Comparison of ENCODE assay signal across 13 mouse cellular contexts in the genomic region with DNA sequence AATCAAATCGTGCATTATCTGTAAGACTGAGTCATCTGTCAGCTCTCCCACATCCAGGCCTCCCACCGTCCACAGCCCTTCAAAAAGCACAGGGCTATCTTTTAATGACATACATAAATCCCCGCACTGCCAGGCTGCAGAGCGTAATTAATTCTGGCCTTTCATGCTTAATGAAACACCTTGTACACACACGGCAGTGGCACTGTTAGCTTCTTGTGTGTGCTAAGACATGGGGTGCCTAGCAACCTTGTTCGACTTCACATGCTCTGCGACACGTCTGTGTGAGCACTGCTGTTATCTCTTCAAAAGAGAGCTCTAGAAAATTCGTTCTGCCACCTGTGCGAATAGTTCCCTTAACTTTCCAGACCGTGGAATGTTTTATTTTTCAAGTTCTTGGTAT.
DNase-seq lines count a peak whose midpoint lies in the region; ATAC-seq and TF ChIP-seq lines count a peak whose summit lies in the region.
"Had no signal": no experiment of that assay in that cellular context is flagged by ENCODE, and none has a peak within 500 bp of the region (broad histone marks: within the 10 kb centered on the region; RNA-seq: fewer than 3 reads in every experiment).

No protein-coding gene starts in this region.

- peak overlapping the region; percentile 93 for H3K27ac ChIP-seq in heart, adult 2 months
- H3K27ac ChIP-seq in midbrain, embryonic 13.5 days: 0 out of 2 replicates have a peak overlapping the region, but pooled peaks have one; percentile 30
- no peak overlapping the region for H3K27ac ChIP-seq in midbrain, embryonic 11.5 days (ENCODE audit: low read depth, low read length)
- H3K27ac ChIP-seq in limb, embryonic 11.5 days (replicated peaks; ENCODE audit: low read depth, low read length): no peak overlapping the region
- H3K27ac ChIP-seq: embryonic facial prominence, embryonic 12.5 days had no signal

- H3K27me3 ChIP-seq in heart, adult 2 months (ENCODE audit: control insufficient read depth, insufficient read depth, low read length): no peaks in the 10 kb centered on the region
- no peaks in the 10 kb centered on the region for H3K27me3 ChIP-seq in midbrain, embryonic 13.5 days
- H3K27me3 ChIP-seq in midbrain, embryonic 11.5 days (ENCODE audit: control insufficient read depth, insufficient read depth, low read length): no peaks in the 10 kb centered on the region; the same call in 1 of the 2 replicates
- no peaks in the 10 kb centered on the region for H3K27me3 ChIP-seq in limb, embryonic 11.5 days (ENCODE audit: control insufficient read depth, insufficient read depth, low read length)
- H3K27me3 ChIP-seq: embryonic facial prominence, embryonic 12.5 days; Patski had no signal

- H3K4me3 ChIP-seq in heart, adult 2 months: peak overlapping the region; percentile 74
- no peak overlapping the region for H3K4me3 ChIP-seq in midbrain, embryonic 13.5 days (replicated peaks)
- H3K4me3 ChIP-seq in midbrain, embryonic 11.5 days (ENCODE audit: low read depth, low read length): no peak overlapping the region
- H3K4me3 ChIP-seq in limb, embryonic 11.5 days (ENCODE audit: low read depth, low read length): no peak overlapping the region
- H3K4me3 ChIP-seq: embryonic facial prominence, embryonic 12.5 days had no signal

- intact Hi-C loops in heart, adult 2 months (cut with DNase I): loop anchor here (5.0 to 10.0 kb wide), 3 partner anchors 53 to 300 kb away; no protein-coding TSS in a partner anchor

- H3K4me1 ChIP-seq in heart, adult 2 months (ENCODE audit: control insufficient read depth, insufficient read depth, low read length): peaks cover 1% of the 10 kb centered on the region; the same call in 1 of the 2 replicates
- H3K4me1 ChIP-seq in midbrain, embryonic 13.5 days (replicated peaks): peaks cover 27% of the 10 kb centered on the region
- H3K4me1 ChIP-seq in midbrain, embryonic 11.5 days (ENCODE audit: control insufficient read depth, insufficient read depth, low read length): peaks cover 8% of the 10 kb centered on the region
- no peaks in the 10 kb centered on the region for H3K4me1 ChIP-seq in limb, embryonic 11.5 days (ENCODE audit: control insufficient read depth, insufficient read depth, low read length)
- H3K4me1 ChIP-seq: embryonic facial prominence, embryonic 12.5 days had no signal

- H3K79me2 ChIP-seq in heart, adult 2 months (replicated peaks; ENCODE audit: control insufficient read depth, insufficient read depth, low read length): no peaks in the 10 kb centered on the region

- H3K9ac ChIP-seq in heart, adult 2 months (ENCODE audit: low read depth, low read length): 0 out of 2 replicates have a peak overlapping the region, but pooled peaks have one; percentile 14
- peak overlapping the region; percentile 51; the same call in 1 of the 2 replicates for H3K9ac ChIP-seq in midbrain, embryonic 13.5 days (replicated peaks)
- no peak overlapping the region for H3K9ac ChIP-seq in midbrain, embryonic 11.5 days (ENCODE audit: low read length)
- no peak overlapping the region for H3K9ac ChIP-seq in limb, embryonic 11.5 days (ENCODE audit: low read length)
- H3K9ac ChIP-seq: embryonic facial prominence, embryonic 12.5 days had no signal

- 47% methylated on average over 11 of the region's 11 CpGs for WGBS in heart, adult 2 months
- WGBS in midbrain, embryonic 13.5 days: 41% methylated on average over 11 of the region's 11 CpGs
- 52% methylated on average over 11 of the region's 11 CpGs for WGBS in midbrain, embryonic 11.5 days
- 34% methylated on average over 11 of the region's 11 CpGs for WGBS in limb, embryonic 11.5 days

- H3K4me2 ChIP-seq in midbrain, embryonic 13.5 days (replicated peaks): peak overlapping the region; percentile 30
- H3K4me2 ChIP-seq in midbrain, embryonic 11.5 days: no peak overlapping the region; the same call in 1 of the 2 replicates
- H3K4me2 ChIP-seq in limb, embryonic 11.5 days (ENCODE audit: low read depth, severe bottlenecking): no peak overlapping the region
- H3K4me2 ChIP-seq: embryonic facial prominence, embryonic 12.5 days had no signal

- H3K9me3 ChIP-seq in midbrain, embryonic 13.5 days: no peaks in the 10 kb centered on the region
- H3K9me3 ChIP-seq in midbrain, embryonic 11.5 days (ENCODE audit: control insufficient read depth, low read length): no peaks in the 10 kb centered on the region
- H3K9me3 ChIP-seq in limb, embryonic 11.5 days (ENCODE audit: control insufficient read depth, low read length): no peaks in the 10 kb centered on the region
- H3K9me3 ChIP-seq: embryonic facial prominence, embryonic 12.5 days had no signal

- peak in 1 of 2 experiments; percentile 31 for DNase-seq in heart, adult 2 months
- no peak for DNase-seq in heart, adult 18-20 months
- DNase-seq in midbrain, embryonic 11.5 days (ENCODE audit: low spot score, missing footprints): no peak
- peak; percentile 35 for DNase-seq in limb, embryonic 11.5 days (ENCODE audit: low spot score)
- no peak for DNase-seq in gastrocnemius, postnatal 10 days
- no peak for DNase-seq in layer of hippocampus, adult 9-11 months
- no peak for DNase-seq in kidney, postnatal 10 days
- DNase-seq: B cell, adult 2 months; gastrocnemius, postnatal 14 days; lung, postnatal 14 days had no signal

- peaks cover 18% of the 10 kb centered on the region for H3K36me3 ChIP-seq in heart, adult 2 months (ENCODE audit: control insufficient read depth, insufficient read depth, low read length)
- 0 out of 2 replicates have a peak, but pooled peaks cover 3% of the 10 kb centered on the region for H3K36me3 ChIP-seq in midbrain, embryonic 13.5 days
- no peaks in the 10 kb centered on the region for H3K36me3 ChIP-seq in midbrain, embryonic 11.5 days (ENCODE audit: control insufficient read depth, insufficient read depth, low read length)
- H3K36me3 ChIP-seq in limb, embryonic 11.5 days (ENCODE audit: control insufficient read depth, insufficient read depth, low read length): no peaks in the 10 kb centered on the region
- H3K36me3 ChIP-seq: embryonic facial prominence, embryonic 12.5 days had no signal

- no peak for TF ChIP-seq CTCF in heart, adult 2 months (IDR thresholded peaks at IDR 0.05)

- no peak for TF ChIP-seq POLR2A in heart, adult 2 months (IDR thresholded peaks at IDR 0.05; ENCODE audit: insufficient read depth, low read depth, low read length)

- peak; percentile 38 for ATAC-seq in midbrain, embryonic 13.5 days
- ATAC-seq in midbrain, embryonic 11.5 days (ENCODE audit: low FRiP score): no peak
- ATAC-seq in limb, embryonic 11.5 days (ENCODE audit: insufficient number of reproducible peaks, low FRiP score, low TSS enrichment, low read depth): no peak
- ATAC-seq: Patski had no signal

- no peak for TF ChIP-seq EP300 in heart, adult 2 months (IDR thresholded peaks at IDR 0.05; ENCODE audit: insufficient read depth, low read depth, low read length)

Comparison
In these comparisons a context has a peak if more than half of its experiments do, and no peak if none do; other contexts are left out.
1. H3K27ac ChIP-seq: peak in heart, adult 2 months (single experiment) and midbrain, embryonic 13.5 days (single experiment); none in midbrain, embryonic 11.5 days (single experiment) and limb, embryonic 11.5 days (single experiment).
2. H3K9ac ChIP-seq: peak in heart, adult 2 months (single experiment) and midbrain, embryonic 13.5 days (single experiment); none in midbrain, embryonic 11.5 days (single experiment) and limb, embryonic 11.5 days (single experiment).